ENCODE assay signal across 8 mouse cellular contexts in the genomic region with DNA sequence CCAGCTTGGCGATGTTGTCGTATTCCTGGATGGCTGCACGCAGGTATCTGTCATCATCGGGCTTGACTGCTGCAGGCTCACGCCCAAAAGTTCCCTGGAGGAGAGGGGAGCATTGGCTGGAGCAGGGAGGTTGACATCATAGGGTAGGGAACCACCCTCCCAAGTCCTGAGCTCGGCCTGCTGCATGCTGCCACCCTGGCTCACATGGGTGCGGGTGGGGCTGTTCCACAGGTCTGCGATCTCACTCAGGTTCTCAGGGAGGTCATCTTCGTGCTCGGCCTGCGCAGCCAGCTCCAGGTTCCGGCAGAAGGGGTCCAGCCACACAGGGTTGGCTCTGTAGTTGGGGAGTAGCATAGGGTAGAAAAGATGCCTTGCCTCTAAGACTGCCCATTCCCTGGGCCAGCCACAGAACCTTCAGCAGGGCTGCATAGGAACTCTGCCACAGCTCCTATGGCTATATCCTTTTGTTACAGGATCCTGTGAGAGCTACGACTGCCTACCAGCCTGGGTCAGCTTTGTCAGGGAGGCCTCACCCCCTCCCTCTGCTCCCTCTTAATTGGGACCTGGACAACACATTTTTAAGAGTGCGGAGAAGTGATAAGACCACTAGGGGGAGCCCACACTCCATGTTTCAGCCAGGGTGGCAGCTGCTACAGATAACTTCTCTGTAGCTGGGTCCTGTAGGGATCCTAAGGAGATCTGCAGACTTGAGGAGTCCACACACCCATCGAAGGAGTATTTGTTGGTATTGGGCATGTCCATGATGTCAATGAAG. TPM values are rescaled to one million over a fixed set of nuclear protein-coding genes. Genes with fewer than 3 reads are reported as not detected.
DNase-seq lines count a peak whose midpoint lies in the region; ATAC-seq lines count a peak whose summit lies in the region.

No protein-coding gene starts in this region.

- intact Hi-C loops in gastrocnemius, postnatal 36 days (cut with DNase I) = loop anchor here (5.0 kb wide), 2 partner anchors 392 to 447 kb away; partner anchors contain the start of genes Cdh23 and Slc29a3

- H3K9ac ChIP-seq in intestine, embryonic 15.5 days = no peak overlapping the region
- H3K9ac ChIP-seq in limb, embryonic 15.5 days = no peak overlapping the region

- peak; percentile 88 for DNase-seq in 3T3-L1 (ENCODE audit: low read depth, low spot score)
- DNase-seq in adrenal gland, adult 18-20 months (ENCODE audit: low spot score in 2 of 2) = peak; percentile 61 to 66
- DNase-seq in embryo, embryonic 10.5 days (ENCODE audit: low spot score) = peak; percentile 92
- DNase-seq in gastrocnemius, postnatal 36 days = peak; percentile 61 to 66
- peak; percentile 61 to 72 for DNase-seq in spleen, postnatal 36 days (ENCODE audit: low spot score in 2 of 2)

- 59% methylated on average over 15 of the region's 15 CpGs for WGBS in intestine, embryonic 15.5 days
- 62% methylated on average over 15 of the region's 15 CpGs for WGBS in limb, embryonic 15.5 days

- H3K36me3 ChIP-seq in intestine, embryonic 15.5 days = peaks cover 20% of the 10 kb centered on the region
- H3K36me3 ChIP-seq in limb, embryonic 15.5 days = peaks cover 39% of the 10 kb centered on the region

- no peaks in the 10 kb centered on the region for H3K27me3 ChIP-seq in intestine, embryonic 15.5 days (replicated peaks)
- H3K27me3 ChIP-seq in limb, embryonic 15.5 days = no peaks in the 10 kb centered on the region

- no peak overlapping the region for H3K27ac ChIP-seq in intestine, embryonic 15.5 days
- H3K27ac ChIP-seq in limb, embryonic 15.5 days = no peak overlapping the region

- peak; percentile 80 for ATAC-seq in intestine, embryonic 15.5 days
- ATAC-seq in limb, embryonic 15.5 days (ENCODE audit: insufficient number of reproducible peaks, low FRiP score, low TSS enrichment, low read depth) = peak; percentile 42; the same call in 1 of the 2 replicates
- ATAC-seq in monocyte, adult 5-6 weeks (replicated peaks; ENCODE audit: insufficient number of reproducible peaks, low FRiP score, low TSS enrichment, poor library complexity, severe bottlenecking) = peak; percentile 83

- no peak overlapping the region for H3K4me3 ChIP-seq in intestine, embryonic 15.5 days (replicated peaks)
- no peak overlapping the region for H3K4me3 ChIP-seq in limb, embryonic 15.5 days

- no peaks in the 10 kb centered on the region for H3K9me3 ChIP-seq in intestine, embryonic 15.5 days
- no peaks in the 10 kb centered on the region for H3K9me3 ChIP-seq in limb, embryonic 15.5 days

- H3K4me1 ChIP-seq in intestine, embryonic 15.5 days (replicated peaks) = no peaks in the 10 kb centered on the region
- no peaks in the 10 kb centered on the region for H3K4me1 ChIP-seq in limb, embryonic 15.5 days

- H3K4me2 ChIP-seq in intestine, embryonic 15.5 days (replicated peaks) = no peak overlapping the region
- no peak overlapping the region for H3K4me2 ChIP-seq in limb, embryonic 15.5 days

RNA-seq across cellular contexts. Expression of gene Psap, which starts 27.6 kb away (rescaled TPM):
- 1,000 to 10,000 TPM; 1,159 to 1,329 TPM for total RNA-seq in adrenal gland, adult 18-20 months (2021)
- total RNA-seq in gastrocnemius, postnatal 36 days (2021) = 100 to 1,000 TPM; 685 to 809 TPM
- polyA plus RNA-seq in intestine, embryonic 15.5 days (2015; fragmentation: Nextera tagmentation; extraction: Ambion mirVana) = 144 and 147 TPM in 2 replicates
- 177 and 226 TPM in 2 replicates for polyA plus RNA-seq in limb, embryonic 15.5 days (2015; fragmentation: Nextera tagmentation; extraction: Ambion mirVana)
- 1,204 to 1,488 TPM (median 1,482 TPM) in 3 replicates for total RNA-seq in monocyte, adult 5-6 weeks (2017)

RNA-seq across cellular contexts. Expression of gene Vsir, which starts 41.6 kb away (rescaled TPM):
- 10 to 100 TPM; 12.2 to 25.5 TPM for total RNA-seq in adrenal gland, adult 18-20 months (2021)
- 1 to 10 TPM; 5.6 to 8.2 TPM for total RNA-seq in gastrocnemius, postnatal 36 days (2021)
- polyA plus RNA-seq in intestine, embryonic 15.5 days (2015; fragmentation: Nextera tagmentation; extraction: Ambion mirVana) = 7.2 and 9.0 TPM in 2 replicates
- 3.4 and 6.7 TPM in 2 replicates for polyA plus RNA-seq in limb, embryonic 15.5 days (2015; fragmentation: Nextera tagmentation; extraction: Ambion mirVana)
- total RNA-seq in monocyte, adult 5-6 weeks (2017) = 223 to 337 TPM (median 251 TPM) in 3 replicates
